In genomic region chr11:79054161-79055152, GRCm38 (mm10) we compare ENCODE assay signal across 10 mouse cellular contexts.
DNase-seq lines count a peak whose midpoint lies in the region; ATAC-seq and TF ChIP-seq lines count a peak whose summit lies in the region.
"Had no signal": no experiment of that assay in that cellular context is flagged by ENCODE, and none has a peak within 500 bp of the region (broad histone marks: within the 10 kb centered on the region; RNA-seq: fewer than 3 reads in every experiment).

No protein-coding gene starts in this region.

- H3K27ac ChIP-seq in forebrain, embryonic 11.5 days (ENCODE audit: low read depth, low read length), result peak overlapping the region; percentile 21; the same call in 1 of the 2 replicates
- H3K27ac ChIP-seq in forebrain, embryonic 16.5 days (ENCODE audit: low read length), result no peak overlapping the region
- 0 out of 2 replicates have a peak overlapping the region, but pooled peaks have one; percentile 29 for H3K27ac ChIP-seq in neural tube, embryonic 11.5 days (ENCODE audit: low read depth, low read length)
- H3K27ac ChIP-seq in neural tube, embryonic 15.5 days (replicated peaks), result no peak overlapping the region
- no peak overlapping the region; the same call in 1 of the 2 replicates for H3K27ac ChIP-seq in limb, embryonic 11.5 days (replicated peaks; ENCODE audit: low read depth, low read length)
- no peak overlapping the region; the same call in 1 of the 2 replicates for H3K27ac ChIP-seq in stomach, postnatal 0 days (replicated peaks)
- no peak overlapping the region for H3K27ac ChIP-seq in forebrain, embryonic 14.5 days (ENCODE audit: low read depth, low read length)

- 87% methylated on average over 9 of the region's 9 CpGs for WGBS in forebrain, embryonic 11.5 days
- 84% methylated on average over 9 of the region's 9 CpGs for WGBS in forebrain, embryonic 16.5 days
- WGBS in neural tube, embryonic 11.5 days, result 79% methylated on average over 9 of the region's 9 CpGs
- WGBS in neural tube, embryonic 15.5 days, result 64% methylated on average over 9 of the region's 9 CpGs
- WGBS in limb, embryonic 11.5 days, result 75% methylated on average over 9 of the region's 9 CpGs
- 73% methylated on average over 9 of the region's 9 CpGs for WGBS in stomach, postnatal 0 days
- WGBS in lung, adult 2 months, result 83% methylated on average over 9 of the region's 9 CpGs
- 77% methylated on average over 9 of the region's 9 CpGs for WGBS in forebrain, embryonic 14.5 days

- H3K4me1 ChIP-seq in forebrain, embryonic 11.5 days (replicated peaks; ENCODE audit: control insufficient read depth, insufficient read depth, low read length), result peaks cover 9% of the 10 kb centered on the region; the same call in 1 of the 2 replicates
- H3K4me1 ChIP-seq in forebrain, embryonic 16.5 days (replicated peaks; ENCODE audit: control insufficient read depth, insufficient read depth, low read length), result peaks cover 5% of the 10 kb centered on the region; the same call in 1 of the 2 replicates
- peaks cover 10% of the 10 kb centered on the region for H3K4me1 ChIP-seq in neural tube, embryonic 11.5 days (ENCODE audit: control insufficient read depth, insufficient read depth, low read length)
- H3K4me1 ChIP-seq in neural tube, embryonic 15.5 days, result peaks cover 27% of the 10 kb centered on the region
- peaks cover 14% of the 10 kb centered on the region for H3K4me1 ChIP-seq in limb, embryonic 11.5 days (ENCODE audit: control insufficient read depth, insufficient read depth, low read length)
- no peaks in the 10 kb centered on the region for H3K4me1 ChIP-seq in stomach, postnatal 0 days (replicated peaks; ENCODE audit: control insufficient read depth, insufficient read depth)
- no peaks in the 10 kb centered on the region; the same call in 1 of the 2 replicates for H3K4me1 ChIP-seq in lung, adult 2 months (ENCODE audit: control insufficient read depth, insufficient read depth, low read length)
- peaks cover 3% of the 10 kb centered on the region; the same call in 1 of the 2 replicates for H3K4me1 ChIP-seq in forebrain, embryonic 14.5 days (ENCODE audit: control insufficient read depth, insufficient read depth, low read length)

- H3K27me3 ChIP-seq in forebrain, embryonic 11.5 days (ENCODE audit: control insufficient read depth, insufficient read depth, low read length), result no peaks in the 10 kb centered on the region
- H3K27me3 ChIP-seq in forebrain, embryonic 16.5 days (replicated peaks; ENCODE audit: control insufficient read depth, insufficient read depth, low read length), result no peaks in the 10 kb centered on the region
- H3K27me3 ChIP-seq in neural tube, embryonic 11.5 days (ENCODE audit: control insufficient read depth, insufficient read depth, low read length), result no peaks in the 10 kb centered on the region
- H3K27me3 ChIP-seq in neural tube, embryonic 15.5 days (replicated peaks), result no peaks in the 10 kb centered on the region
- no peaks in the 10 kb centered on the region for H3K27me3 ChIP-seq in limb, embryonic 11.5 days (ENCODE audit: control insufficient read depth, insufficient read depth, low read length)
- no peaks in the 10 kb centered on the region for H3K27me3 ChIP-seq in stomach, postnatal 0 days (ENCODE audit: control insufficient read depth, insufficient read depth, low read length)
- H3K27me3 ChIP-seq in forebrain, embryonic 14.5 days (replicated peaks; ENCODE audit: control insufficient read depth, insufficient read depth, low read length), result no peaks in the 10 kb centered on the region

- H3K4me3 ChIP-seq in forebrain, embryonic 11.5 days (ENCODE audit: low read depth, low read length), result no peak overlapping the region
- no peak overlapping the region for H3K4me3 ChIP-seq in forebrain, embryonic 16.5 days (replicated peaks; ENCODE audit: low read length)
- H3K4me3 ChIP-seq in neural tube, embryonic 11.5 days (ENCODE audit: low read depth, low read length), result no peak overlapping the region
- H3K4me3 ChIP-seq in neural tube, embryonic 15.5 days (replicated peaks), result no peak overlapping the region
- H3K4me3 ChIP-seq in limb, embryonic 11.5 days (ENCODE audit: low read depth, low read length), result no peak overlapping the region
- no peak overlapping the region for H3K4me3 ChIP-seq in stomach, postnatal 0 days (ENCODE audit: low read depth, low read length)
- no peak overlapping the region for H3K4me3 ChIP-seq in lung, adult 2 months (replicated peaks; ENCODE audit: extremely low read depth, low read depth, low read length)
- H3K4me3 ChIP-seq in forebrain, embryonic 14.5 days (ENCODE audit: low read depth, low read length), result no peak overlapping the region

- no peak for TF ChIP-seq EP300 in stomach, postnatal 0 days (optimal IDR thresholded peaks at IDR 0.05)

- no peak for TF ChIP-seq CTCF in stomach, postnatal 0 days (IDR thresholded peaks at IDR 0.05; ENCODE audit: low read depth)
- TF ChIP-seq CTCF in lung, adult 2 months (IDR thresholded peaks at IDR 0.05; ENCODE audit: insufficient read depth, low read length), result no peak

- ATAC-seq in forebrain, embryonic 11.5 days (replicated peaks; ENCODE audit: low FRiP score), result no peak
- no peak for ATAC-seq in forebrain, embryonic 16.5 days
- ATAC-seq in neural tube, embryonic 11.5 days (ENCODE audit: insufficient read depth, low FRiP score, low TSS enrichment), result no peak
- ATAC-seq in neural tube, embryonic 15.5 days (ENCODE audit: low FRiP score), result no peak
- 0 out of 2 replicates have a peak, but pooled peaks have one; percentile 26 for ATAC-seq in limb, embryonic 11.5 days (ENCODE audit: insufficient number of reproducible peaks, low FRiP score, low TSS enrichment, low read depth)
- ATAC-seq in stomach, postnatal 0 days (ENCODE audit: low FRiP score, low TSS enrichment), result peak; percentile 41; the same call in 1 of the 2 replicates
- ATAC-seq in forebrain, embryonic 14.5 days, result no peak; the same call in 1 of the 2 replicates

- H3K36me3 ChIP-seq in forebrain, embryonic 11.5 days (ENCODE audit: control insufficient read depth, insufficient read depth, low read length), result no peaks in the 10 kb centered on the region
- no peaks in the 10 kb centered on the region for H3K36me3 ChIP-seq in forebrain, embryonic 16.5 days (ENCODE audit: control insufficient read depth, insufficient read depth)
- no peaks in the 10 kb centered on the region for H3K36me3 ChIP-seq in neural tube, embryonic 11.5 days (ENCODE audit: control insufficient read depth, insufficient read depth, low read length)
- no peaks in the 10 kb centered on the region for H3K36me3 ChIP-seq in neural tube, embryonic 15.5 days
- no peaks in the 10 kb centered on the region for H3K36me3 ChIP-seq in limb, embryonic 11.5 days (ENCODE audit: control insufficient read depth, insufficient read depth, low read length)
- H3K36me3 ChIP-seq in stomach, postnatal 0 days (ENCODE audit: control insufficient read depth, insufficient read depth, low read length), result no peaks in the 10 kb centered on the region
- no peaks in the 10 kb centered on the region for H3K36me3 ChIP-seq in forebrain, embryonic 14.5 days (ENCODE audit: control insufficient read depth, insufficient read depth, low read length)

- no peak for DNase-seq in forebrain, embryonic 11.5 days (ENCODE audit: low spot score)
- no peak for DNase-seq in neural tube, embryonic 11.5 days (ENCODE audit: low spot score)
- peak; percentile 38 for DNase-seq in limb, embryonic 11.5 days (ENCODE audit: low spot score)
- DNase-seq in stomach, postnatal 0 days (ENCODE audit: low spot score), result no peak
- DNase-seq in lung, adult 2 months, result no peak
- no peak for DNase-seq in forebrain, embryonic 14.5 days (ENCODE audit: low spot score)
- DNase-seq: adrenal gland, adult 2 months; kidney, adult 8-10 months had no signal

- H3K9ac ChIP-seq in forebrain, embryonic 11.5 days (ENCODE audit: low read length), result no peak overlapping the region
- H3K9ac ChIP-seq in forebrain, embryonic 16.5 days (replicated peaks; ENCODE audit: low read depth, low read length), result no peak overlapping the region
- no peak overlapping the region for H3K9ac ChIP-seq in neural tube, embryonic 11.5 days (ENCODE audit: low read length)
- H3K9ac ChIP-seq in neural tube, embryonic 15.5 days (replicated peaks), result no peak overlapping the region
- H3K9ac ChIP-seq in limb, embryonic 11.5 days (ENCODE audit: low read length), result no peak overlapping the region
- H3K9ac ChIP-seq in stomach, postnatal 0 days (ENCODE audit: low read length), result no peak overlapping the region
- no peak overlapping the region for H3K9ac ChIP-seq in forebrain, embryonic 14.5 days (ENCODE audit: low read length)

- no peaks in the 10 kb centered on the region for H3K9me3 ChIP-seq in forebrain, embryonic 11.5 days (ENCODE audit: control insufficient read depth, low read length)
- H3K9me3 ChIP-seq in forebrain, embryonic 16.5 days (ENCODE audit: control insufficient read depth, low read length), result 0 out of 2 replicates have a peak, but pooled peaks cover 2% of the 10 kb centered on the region
- H3K9me3 ChIP-seq in neural tube, embryonic 11.5 days (ENCODE audit: control insufficient read depth, low read length), result no peaks in the 10 kb centered on the region
- no peaks in the 10 kb centered on the region for H3K9me3 ChIP-seq in neural tube, embryonic 15.5 days (replicated peaks)
- no peaks in the 10 kb centered on the region for H3K9me3 ChIP-seq in limb, embryonic 11.5 days (ENCODE audit: control insufficient read depth, low read length)
- H3K9me3 ChIP-seq in stomach, postnatal 0 days (ENCODE audit: control insufficient read depth, low read length), result no peaks in the 10 kb centered on the region
- H3K9me3 ChIP-seq in forebrain, embryonic 14.5 days (replicated peaks; ENCODE audit: control insufficient read depth, low read length), result no peaks in the 10 kb centered on the region

- no peak for TF ChIP-seq POLR2A in lung, adult 2 months (IDR thresholded peaks at IDR 0.05; ENCODE audit: borderline replicate concordance, extremely low read depth, low read depth, low read length)

- H3K4me2 ChIP-seq in forebrain, embryonic 11.5 days (ENCODE audit: low read depth, low read length, severe bottlenecking), result no peak overlapping the region
- no peak overlapping the region for H3K4me2 ChIP-seq in forebrain, embryonic 16.5 days (ENCODE audit: low read length)
- H3K4me2 ChIP-seq in neural tube, embryonic 11.5 days (ENCODE audit: low read depth), result no peak overlapping the region
- H3K4me2 ChIP-seq in neural tube, embryonic 15.5 days, result no peak overlapping the region
- H3K4me2 ChIP-seq in limb, embryonic 11.5 days (ENCODE audit: low read depth, severe bottlenecking), result no peak overlapping the region
- no peak overlapping the region for H3K4me2 ChIP-seq in stomach, postnatal 0 days (replicated peaks; ENCODE audit: low read depth)
- no peak overlapping the region for H3K4me2 ChIP-seq in forebrain, embryonic 14.5 days (ENCODE audit: low read length)

Comparison
In these comparisons a context has a peak if more than half of its experiments do, and no peak if none do; other contexts are left out.
1. H3K27ac ChIP-seq: peak in forebrain, embryonic 11.5 days (single experiment) and neural tube, embryonic 11.5 days (single experiment); none in forebrain, embryonic 16.5 days (single experiment), neural tube, embryonic 15.5 days (single experiment), limb, embryonic 11.5 days (single experiment), stomach, postnatal 0 days (single experiment) and forebrain, embryonic 14.5 days (single experiment).
2. ATAC-seq: peak in limb, embryonic 11.5 days (single experiment) and stomach, postnatal 0 days (single experiment); none in forebrain, embryonic 11.5 days (single experiment), forebrain, embryonic 16.5 days (single experiment), neural tube, embryonic 11.5 days (single experiment), neural tube, embryonic 15.5 days (single experiment) and forebrain, embryonic 14.5 days (single experiment).